11 mouse cellular contexts compared by ENCODE assay signal in the genomic region with DNA sequence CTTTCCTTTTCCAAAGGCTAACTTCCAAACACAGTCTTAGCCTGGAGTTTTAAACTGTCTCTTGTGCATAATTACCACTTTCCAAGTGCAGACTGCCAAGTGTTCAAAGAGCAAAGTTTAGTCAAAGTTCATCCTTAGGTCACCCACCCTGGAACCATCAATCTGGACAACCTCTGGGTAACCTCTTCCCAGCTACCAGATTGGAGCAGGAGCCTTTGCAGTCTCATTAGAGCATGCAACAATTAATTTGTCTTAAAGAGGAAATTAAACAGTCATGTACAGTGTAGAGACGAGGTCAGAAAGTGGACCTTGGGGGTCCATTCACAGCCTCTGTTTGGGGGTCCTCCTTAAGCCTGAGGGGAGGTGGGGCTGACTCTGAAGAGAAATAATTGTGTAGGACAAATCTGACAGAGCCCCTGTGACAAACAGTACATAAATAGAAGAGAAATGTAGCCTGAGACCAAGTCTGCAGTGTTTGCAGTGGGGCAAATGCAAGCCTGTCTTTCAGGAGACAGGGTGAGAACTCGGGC.
DNase-seq lines count a peak whose midpoint lies in the region; ATAC-seq and TF ChIP-seq lines count a peak whose summit lies in the region.
"Had no signal": no experiment of that assay in that cellular context is flagged by ENCODE, and none has a peak within 500 bp of the region (broad histone marks: within the 10 kb centered on the region; RNA-seq: fewer than 3 reads in every experiment).

No protein-coding gene starts in this region.

- no peaks in the 10 kb centered on the region for H3K36me3 ChIP-seq in liver, adult 2 months (ENCODE audit: control insufficient read depth, insufficient read depth, low read length)
- no peaks in the 10 kb centered on the region for H3K36me3 ChIP-seq in limb, embryonic 11.5 days (ENCODE audit: control insufficient read depth, insufficient read depth, low read length)
- H3K36me3 ChIP-seq in thymus, adult 2 months (ENCODE audit: control insufficient read depth, insufficient read depth, low read length), result no peaks in the 10 kb centered on the region
- H3K36me3 ChIP-seq: heart, embryonic 13.5 days; liver, embryonic 12.5 days had no signal

- no peaks in the 10 kb centered on the region for H3K79me2 ChIP-seq in liver, adult 2 months (ENCODE audit: control insufficient read depth, insufficient read depth, low read length)

- no peak for TF ChIP-seq CTCF in liver, adult 2 months (IDR thresholded peaks at IDR 0.05; ENCODE audit: low read depth, low read length)
- no peak for TF ChIP-seq CTCF in thymus, adult 2 months (IDR thresholded peaks at IDR 0.05; ENCODE audit: borderline replicate concordance, control insufficient read depth, extremely low read depth, insufficient read depth, low read length, poor library complexity)

- no peak overlapping the region for H3K4me2 ChIP-seq in limb, embryonic 11.5 days (ENCODE audit: low read depth, severe bottlenecking)
- H3K4me2 ChIP-seq: heart, embryonic 13.5 days; liver, embryonic 12.5 days had no signal

- no peak for TF ChIP-seq POLR2A in liver, adult 2 months (IDR thresholded peaks at IDR 0.05; ENCODE audit: extremely low read depth, insufficient read depth, low read length)
- no peak for TF ChIP-seq POLR2A in thymus, adult 2 months (IDR thresholded peaks at IDR 0.05; ENCODE audit: control insufficient read depth, extremely low read depth, insufficient read depth, low read length, poor library complexity)

- H3K9me3 ChIP-seq in limb, embryonic 11.5 days (ENCODE audit: control insufficient read depth, low read length), result no peaks in the 10 kb centered on the region
- H3K9me3 ChIP-seq: heart, embryonic 13.5 days; liver, embryonic 12.5 days had no signal

- peak; percentile 70 for DNase-seq in liver, adult 2 months (ENCODE audit: extremely low read depth, low read depth, low spot score)
- DNase-seq in liver, result no peak
- DNase-seq in forelimb bud, embryonic 11.5 days (ENCODE audit: low read depth, low spot score), result peak; percentile 34
- DNase-seq in limb, embryonic 11.5 days (ENCODE audit: low spot score), result peak; percentile 26
- DNase-seq in skeletal muscle tissue, adult 2 months (ENCODE audit: low read depth, low spot score), result peak; percentile 0
- DNase-seq in cerebellum, postnatal 10 days, result no peak
- DNase-seq in gastrocnemius, postnatal 14 days, result no peak
- no peak for DNase-seq in thymus, adult 2 months
- DNase-seq: right cerebral cortex, postnatal 25 days had no signal

- no peak overlapping the region for H3K27ac ChIP-seq in liver, adult 2 months (replicated peaks; ENCODE audit: insufficient read depth, low read depth, low read length)
- no peak overlapping the region for H3K27ac ChIP-seq in limb, embryonic 11.5 days (replicated peaks; ENCODE audit: low read depth, low read length)
- no peak overlapping the region for H3K27ac ChIP-seq in thymus, adult 2 months (ENCODE audit: control insufficient read depth, insufficient read depth, low read length)
- H3K27ac ChIP-seq: heart, embryonic 13.5 days; liver, embryonic 12.5 days had no signal

- ATAC-seq in limb, embryonic 11.5 days (ENCODE audit: insufficient number of reproducible peaks, low FRiP score, low TSS enrichment, low read depth), result peak; percentile 80
- ATAC-seq: liver, embryonic 12.5 days had no signal

- intact Hi-C loops in gastrocnemius, postnatal 14 days (cut with DNase I; ENCODE audit: low total_unique reads), result no loop called here

- no peak overlapping the region for H3K9ac ChIP-seq in liver, adult 2 months (ENCODE audit: low read depth, low read length)
- no peak overlapping the region for H3K9ac ChIP-seq in limb, embryonic 11.5 days (ENCODE audit: low read length)
- H3K9ac ChIP-seq: heart, embryonic 13.5 days; liver, embryonic 12.5 days had no signal

- H3K4me3 ChIP-seq in liver, adult 2 months (ENCODE audit: insufficient read depth, low read depth, low read length), result no peak overlapping the region
- no peak overlapping the region for H3K4me3 ChIP-seq in limb, embryonic 11.5 days (ENCODE audit: low read depth, low read length)
- H3K4me3 ChIP-seq in thymus, adult 2 months (ENCODE audit: control insufficient read depth, insufficient read depth, low read length), result no peak overlapping the region
- H3K4me3 ChIP-seq: heart, embryonic 13.5 days; liver, embryonic 12.5 days had no signal

- H3K4me1 ChIP-seq in liver, adult 2 months (ENCODE audit: control insufficient read depth, insufficient read depth, low read length), result no peaks in the 10 kb centered on the region
- no peaks in the 10 kb centered on the region for H3K4me1 ChIP-seq in limb, embryonic 11.5 days (ENCODE audit: control insufficient read depth, insufficient read depth, low read length)
- no peaks in the 10 kb centered on the region for H3K4me1 ChIP-seq in thymus, adult 2 months (replicated peaks; ENCODE audit: control insufficient read depth, insufficient read depth, low read length)
- H3K4me1 ChIP-seq: heart, embryonic 13.5 days; liver, embryonic 12.5 days had no signal

- WGBS in liver, adult 2 months, result 61% methylated on average over 2 of the region's 2 CpGs
- 10% methylated on average over 2 of the region's 2 CpGs for WGBS in limb, embryonic 11.5 days
- WGBS in thymus, adult 2 months, result 82% methylated on average over 2 of the region's 2 CpGs

- H3K27me3 ChIP-seq in liver, adult 2 months (ENCODE audit: control insufficient read depth, insufficient read depth, low read length), result no peaks in the 10 kb centered on the region
- H3K27me3 ChIP-seq in limb, embryonic 11.5 days (ENCODE audit: control insufficient read depth, insufficient read depth, low read length), result no peaks in the 10 kb centered on the region
- no peaks in the 10 kb centered on the region for H3K27me3 ChIP-seq in thymus, adult 2 months (ENCODE audit: control insufficient read depth, insufficient read depth, low read length)
- H3K27me3 ChIP-seq: heart, embryonic 13.5 days; liver, embryonic 12.5 days had no signal

Comparison
In these comparisons a context has a peak if more than half of its experiments do, and no peak if none do; other contexts are left out.
1. DNase-seq: peak in liver, adult 2 months (single experiment), forelimb bud, embryonic 11.5 days (single experiment), limb, embryonic 11.5 days (single experiment) and skeletal muscle tissue, adult 2 months (single experiment); none in liver (single experiment), cerebellum, postnatal 10 days (0 of 2), gastrocnemius, postnatal 14 days (single experiment) and thymus, adult 2 months (single experiment).